Mouse (Mus musculus): ENCODE measurements around the gene Obscn. TPM values are rescaled to one million over a fixed set of nuclear protein-coding genes. Genes with fewer than 3 reads are reported as not detected.

Gene Obscn
- polyA plus RNA-seq, 1 experiment from 2014 or later, result 39.2 TPM

DNA sequence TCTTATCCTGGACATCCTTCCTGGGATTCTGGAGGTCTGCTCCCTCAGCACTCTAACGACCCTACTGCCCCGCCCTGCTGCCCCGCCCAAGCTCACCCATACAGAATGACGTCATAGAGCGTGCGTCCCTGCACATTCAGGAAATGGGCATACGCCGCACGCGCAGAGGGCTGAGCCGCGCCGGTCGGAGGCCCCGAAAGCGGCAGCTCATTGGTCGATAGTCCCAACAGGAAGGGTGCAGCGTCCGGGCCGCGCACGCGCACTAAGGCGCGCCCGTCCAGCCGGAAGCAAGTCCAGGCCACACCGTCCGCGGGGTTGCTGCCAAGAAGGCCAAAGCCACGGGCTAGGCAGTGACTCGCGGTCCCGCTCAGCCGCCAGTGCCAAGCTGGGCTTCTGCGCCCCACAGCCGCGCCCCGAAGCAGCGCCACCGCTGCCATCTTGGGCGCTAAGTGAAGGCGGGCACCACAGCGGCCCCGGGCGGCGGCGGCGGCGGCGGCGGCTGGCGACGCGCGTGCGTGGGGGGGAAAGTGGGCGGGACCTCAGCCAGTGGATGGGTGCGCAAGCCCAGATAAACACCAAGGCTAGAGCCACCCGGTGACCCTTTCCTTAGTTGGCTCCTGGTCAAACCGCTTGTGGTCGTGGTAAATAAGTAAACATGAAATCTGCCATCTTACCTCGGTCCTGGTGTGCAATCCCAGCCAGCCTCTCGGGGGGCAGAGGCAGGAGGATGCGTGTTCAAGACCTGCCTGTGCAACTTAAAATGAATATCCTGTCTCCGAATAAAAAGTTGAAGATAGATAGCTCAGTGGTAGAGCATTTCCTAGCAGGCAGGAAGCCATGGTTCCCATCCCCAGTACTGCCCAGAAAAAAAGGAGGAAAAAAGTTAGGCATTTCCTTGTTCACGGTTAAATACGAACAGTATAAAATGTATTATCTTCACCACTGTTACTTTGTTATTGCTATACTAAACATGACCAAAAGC, 27.3 kb upstream of the Obscn start, which contains the start of gene Iba57:
Gene Iba57 (minus strand): TSS at position 485 of the 982 bp plus-strand sequence.
- Histone ChIP-seq H3K9ac (peak within 1 kb of the TSS; percentile 93), H3K4me3 (peak within 1 kb of the TSS; percentile 86), H3K27me3 (replicated peaks) (no peaks in the 10 kb centered on the region), H3K4me1 (replicated peaks) (peaks cover 31% of the 10 kb centered on the region), H3K4me2 (peak within 1 kb of the TSS; percentile 67), H3K27ac (ENCODE audit: poor library complexity, severe bottlenecking) (peak within 1 kb of the TSS; percentile 100), H3K36me3 (peaks cover 10% of the 10 kb centered on the region), H3K9me3 (replicated peaks) (no peaks in the 10 kb centered on the region)
- 2% methylated on average over 68 of the region's 68 CpGs for WGBS
- ATAC-seq (ENCODE audit: insufficient number of reproducible peaks, low FRiP score), result peak; percentile 98

DNA sequence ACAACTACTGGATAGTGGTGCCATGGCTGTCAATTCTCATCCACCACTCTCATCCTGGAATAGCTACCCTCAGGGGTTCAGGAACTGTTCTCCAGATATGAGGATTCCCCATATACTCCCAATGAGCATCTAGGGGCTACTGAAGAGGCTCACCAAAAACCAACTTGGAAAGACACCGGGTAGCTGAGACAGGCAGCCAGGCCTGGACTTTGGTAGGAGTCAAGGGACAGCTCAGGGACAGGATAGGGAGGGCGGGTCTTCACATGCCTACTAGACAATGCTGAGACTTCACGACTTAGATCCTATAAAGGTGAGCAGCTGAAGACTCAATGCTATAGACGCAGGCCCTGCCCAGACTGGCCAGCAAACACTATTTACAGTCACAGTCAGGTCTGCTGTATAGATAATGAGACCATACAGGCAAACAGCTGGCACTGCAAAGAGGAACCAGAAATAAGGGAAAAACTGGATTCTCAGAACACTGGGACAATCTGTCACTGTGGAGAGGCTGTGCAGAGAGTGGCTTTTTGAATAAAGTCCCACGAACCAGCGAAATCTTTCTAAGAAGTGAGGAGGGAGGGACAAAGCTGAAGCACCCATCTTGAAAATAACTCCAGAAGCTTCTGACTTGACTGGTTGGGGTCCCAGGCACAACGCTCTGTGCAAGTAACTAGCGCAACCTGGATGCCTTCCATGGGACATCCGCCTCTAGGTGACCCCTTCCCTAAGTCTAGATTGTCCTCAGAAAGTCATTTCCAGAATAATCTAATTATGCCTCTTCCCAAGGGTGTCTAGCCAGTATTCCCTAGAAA, 26.4 kb upstream of the Obscn start:
- H3K27me3 ChIP-seq (replicated peaks), result no peaks in the 10 kb centered on the region
- peaks cover 31% of the 10 kb centered on the region for H3K4me1 ChIP-seq (replicated peaks)
- peak overlapping the region; percentile 100 for H3K27ac ChIP-seq (ENCODE audit: poor library complexity, severe bottlenecking)
- WGBS, result 52% methylated on average over 9 of the region's 9 CpGs
- peaks cover 18% of the 10 kb centered on the region for H3K36me3 ChIP-seq
- H3K4me2 ChIP-seq, result peak overlapping the region; percentile 67
- peak overlapping the region; percentile 45 for H3K9ac ChIP-seq
- no peaks in the 10 kb centered on the region for H3K9me3 ChIP-seq (replicated peaks)
- no peak for ATAC-seq (ENCODE audit: insufficient number of reproducible peaks, low FRiP score)
- peak overlapping the region; percentile 86 for H3K4me3 ChIP-seq

DNA sequence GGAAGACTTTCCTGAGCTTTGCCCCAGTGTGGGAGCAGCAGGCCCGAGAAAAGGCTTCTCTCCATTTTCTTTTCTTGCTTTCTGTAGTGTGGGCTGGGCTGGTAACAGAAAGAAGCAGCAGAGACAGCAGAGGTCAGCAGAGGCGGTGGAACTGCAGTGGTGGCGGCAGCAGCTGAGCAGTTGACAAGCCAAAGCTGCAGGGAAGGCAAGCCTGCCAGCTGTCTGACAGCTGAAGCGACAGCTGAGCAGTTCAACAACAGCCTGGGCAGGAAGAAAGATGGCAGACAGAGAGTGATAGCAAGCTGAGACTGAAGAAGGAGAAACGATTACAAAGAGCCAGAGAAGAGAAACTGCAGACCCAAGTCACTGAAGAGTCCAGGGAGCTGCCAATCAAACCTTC, 25.2 kb upstream of the Obscn start:
- Histone ChIP-seq H3K4me1 (replicated peaks) (peaks cover 27% of the 10 kb centered on the region), H3K9me3 (replicated peaks) (no peaks in the 10 kb centered on the region), H3K4me2 (no peak overlapping the region), H3K27me3 (replicated peaks) (no peaks in the 10 kb centered on the region), H3K4me3 (no peak overlapping the region), H3K9ac (no peak overlapping the region), H3K36me3 (peaks cover 30% of the 10 kb centered on the region), H3K27ac (ENCODE audit: poor library complexity, severe bottlenecking) (peak overlapping the region; percentile 51)
- no peak for ATAC-seq (ENCODE audit: insufficient number of reproducible peaks, low FRiP score)
- 49% methylated on average over 5 of the region's 5 CpGs for WGBS

DNA sequence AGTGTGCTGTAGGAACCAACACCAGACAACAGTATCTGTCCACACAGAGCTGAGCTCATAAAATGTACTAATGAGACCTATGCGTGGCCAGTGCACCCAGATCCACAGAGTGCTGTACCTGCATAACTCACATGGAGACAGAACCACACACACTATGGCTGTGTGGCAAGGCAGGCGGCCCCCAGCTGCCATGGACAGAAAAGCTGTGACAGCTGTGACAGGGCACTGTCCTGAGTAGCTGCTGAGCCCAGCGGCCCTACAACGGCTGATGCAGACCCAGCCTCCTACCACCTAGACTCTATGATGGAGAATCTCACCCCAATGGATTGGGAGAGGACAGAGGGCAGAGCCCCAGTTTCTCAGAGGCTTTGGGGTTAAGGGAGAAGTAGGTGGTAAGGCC, 23.4 kb upstream of the Obscn start:
- no peak for ATAC-seq (ENCODE audit: insufficient number of reproducible peaks, low FRiP score)
- Histone ChIP-seq H3K4me2 (no peak overlapping the region), H3K27me3 (replicated peaks) (no peaks in the 10 kb centered on the region), H3K27ac (ENCODE audit: poor library complexity, severe bottlenecking) (no peak overlapping the region), H3K4me3 (no peak overlapping the region), H3K36me3 (peaks cover 39% of the 10 kb centered on the region), H3K9ac (no peak overlapping the region), H3K9me3 (replicated peaks) (no peaks in the 10 kb centered on the region), H3K4me1 (replicated peaks) (peaks cover 28% of the 10 kb centered on the region)
- WGBS, result 89% methylated on average over 4 of the region's 4 CpGs

DNA sequence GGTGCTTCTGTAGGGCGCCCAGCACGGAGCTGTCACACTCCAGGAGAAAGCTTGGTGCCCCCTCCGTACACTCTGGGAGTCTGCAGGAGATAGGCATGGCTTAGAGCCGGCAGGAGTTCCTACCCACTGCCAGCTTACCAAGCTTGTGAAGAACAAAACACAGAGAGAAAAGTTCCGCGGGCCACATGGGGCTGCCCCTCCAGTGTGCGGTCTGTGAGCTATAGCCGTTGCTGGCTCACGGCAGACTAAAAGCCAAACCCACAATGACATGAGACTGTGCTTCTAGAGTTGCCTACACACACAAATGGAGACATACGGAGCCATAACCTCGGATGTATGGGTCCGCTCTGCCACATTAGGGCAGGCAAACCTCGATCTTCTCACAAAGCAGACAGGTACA, 22.9 kb upstream of the Obscn start:
- H3K9me3 ChIP-seq (replicated peaks), result no peaks in the 10 kb centered on the region
- peaks cover 27% of the 10 kb centered on the region for H3K4me1 ChIP-seq (replicated peaks)
- H3K27ac ChIP-seq (ENCODE audit: poor library complexity, severe bottlenecking), result no peak overlapping the region
- no peaks in the 10 kb centered on the region for H3K27me3 ChIP-seq (replicated peaks)
- no peak overlapping the region for H3K4me2 ChIP-seq
- H3K4me3 ChIP-seq, result no peak overlapping the region
- H3K36me3 ChIP-seq, result peaks cover 39% of the 10 kb centered on the region
- WGBS, result 92% methylated on average over 13 of the region's 13 CpGs
- ATAC-seq (ENCODE audit: insufficient number of reproducible peaks, low FRiP score), result no peak
- no peak overlapping the region for H3K9ac ChIP-seq

DNA sequence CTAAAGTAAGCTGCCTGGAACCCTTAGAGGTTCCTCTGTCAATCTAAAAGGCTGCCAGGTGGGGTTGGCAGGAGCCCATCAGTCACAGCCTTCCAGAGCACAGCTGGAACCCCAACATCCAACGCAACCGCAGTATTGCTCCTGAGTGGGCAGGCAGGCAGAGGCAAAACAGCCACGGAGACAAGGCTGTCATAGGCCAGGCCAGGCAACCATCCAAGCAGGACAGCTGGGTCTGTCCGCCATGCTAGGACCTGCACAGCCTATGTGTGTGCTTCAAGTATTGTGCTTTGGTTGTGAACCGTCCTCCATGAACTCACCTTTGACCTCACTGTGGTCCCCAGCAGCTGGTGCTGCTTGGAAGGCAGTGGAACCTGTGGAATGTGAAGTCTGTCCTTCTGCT, 19.7 kb upstream of the Obscn start:
- no peak for ATAC-seq (ENCODE audit: insufficient number of reproducible peaks, low FRiP score)
- no peaks in the 10 kb centered on the region for H3K9me3 ChIP-seq (replicated peaks)

DNA sequence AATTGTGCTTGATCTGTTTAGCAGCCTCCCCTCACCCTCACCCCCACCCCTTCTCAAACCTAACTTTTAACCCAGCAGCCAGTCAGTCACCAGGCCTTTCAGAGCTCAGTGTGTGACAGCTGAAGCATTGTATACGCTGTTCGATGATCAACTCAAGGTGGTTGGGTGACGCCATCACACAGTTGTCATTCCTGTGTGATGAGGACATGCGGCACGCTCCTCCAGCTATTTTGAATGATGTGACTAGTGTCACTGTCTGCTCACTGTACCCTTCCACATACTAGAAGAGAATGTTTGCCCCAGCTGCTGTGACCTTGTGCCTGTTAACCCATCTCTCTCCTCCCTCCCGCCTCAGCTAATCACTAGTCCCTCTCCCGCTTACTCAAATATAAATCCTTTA, 18.0 kb upstream of the Obscn start:
- ATAC-seq (ENCODE audit: insufficient number of reproducible peaks, low FRiP score), result peak; percentile 61; the same call in 1 of the 2 replicates
- Histone ChIP-seq H3K9ac (no peak overlapping the region), H3K36me3 (peaks cover 33% of the 10 kb centered on the region), H3K9me3 (replicated peaks) (no peaks in the 10 kb centered on the region), H3K4me1 (replicated peaks) (peaks cover 9% of the 10 kb centered on the region; the same call in 1 of the 2 replicates), H3K4me2 (no peak overlapping the region), H3K27me3 (replicated peaks) (no peaks in the 10 kb centered on the region), H3K27ac (ENCODE audit: poor library complexity, severe bottlenecking) (peak overlapping the region; percentile 64), H3K4me3 (no peak overlapping the region)
- 58% methylated on average over 7 of the region's 7 CpGs for WGBS

More for the DNA sequence above, 19.7 kb upstream of the Obscn start:
- 91% methylated on average over 5 of the region's 5 CpGs for WGBS
- H3K4me3 ChIP-seq, result no peak overlapping the region
- H3K4me2 ChIP-seq, result no peak overlapping the region
- no peak overlapping the region for H3K27ac ChIP-seq (ENCODE audit: poor library complexity, severe bottlenecking)
- no peak overlapping the region; the same call in 1 of the 2 replicates for H3K9ac ChIP-seq
- no peaks in the 10 kb centered on the region for H3K27me3 ChIP-seq (replicated peaks)
- H3K36me3 ChIP-seq, result peaks cover 39% of the 10 kb centered on the region
- H3K4me1 ChIP-seq (replicated peaks), result peaks cover 9% of the 10 kb centered on the region; the same call in 1 of the 2 replicates

DNA sequence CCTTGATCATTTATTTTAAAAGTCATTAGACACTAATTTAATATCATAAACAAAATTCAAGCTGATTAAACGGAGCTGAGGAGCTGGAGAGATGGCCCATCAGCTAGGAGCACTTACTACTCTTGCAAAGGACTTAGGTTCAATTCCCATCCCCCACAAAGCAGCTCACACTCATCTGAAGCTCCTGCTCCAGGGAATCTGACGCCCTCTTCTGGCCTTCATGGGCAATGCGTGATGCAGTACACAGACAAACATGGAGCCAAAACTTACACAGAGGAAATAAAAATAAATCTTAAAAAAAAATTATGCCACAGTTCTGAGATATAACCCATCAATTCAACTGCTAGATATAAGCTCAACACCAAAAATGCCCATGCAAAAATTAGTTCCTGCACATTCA, 15.5 kb upstream of the Obscn start:
- H3K27me3 ChIP-seq (replicated peaks), result no peaks in the 10 kb centered on the region
- H3K36me3 ChIP-seq, result peaks cover 12% of the 10 kb centered on the region
- H3K9ac ChIP-seq, result no peak overlapping the region
- H3K4me2 ChIP-seq, result no peak overlapping the region
- no peaks in the 10 kb centered on the region for H3K9me3 ChIP-seq (replicated peaks)
- no peak for ATAC-seq (ENCODE audit: insufficient number of reproducible peaks, low FRiP score)
- peaks cover 9% of the 10 kb centered on the region; the same call in 1 of the 2 replicates for H3K4me1 ChIP-seq (replicated peaks)
- H3K27ac ChIP-seq (ENCODE audit: poor library complexity, severe bottlenecking), result no peak overlapping the region
- H3K4me3 ChIP-seq, result no peak overlapping the region
- WGBS, result 23% methylated on average over 3 of the region's 3 CpGs

DNA sequence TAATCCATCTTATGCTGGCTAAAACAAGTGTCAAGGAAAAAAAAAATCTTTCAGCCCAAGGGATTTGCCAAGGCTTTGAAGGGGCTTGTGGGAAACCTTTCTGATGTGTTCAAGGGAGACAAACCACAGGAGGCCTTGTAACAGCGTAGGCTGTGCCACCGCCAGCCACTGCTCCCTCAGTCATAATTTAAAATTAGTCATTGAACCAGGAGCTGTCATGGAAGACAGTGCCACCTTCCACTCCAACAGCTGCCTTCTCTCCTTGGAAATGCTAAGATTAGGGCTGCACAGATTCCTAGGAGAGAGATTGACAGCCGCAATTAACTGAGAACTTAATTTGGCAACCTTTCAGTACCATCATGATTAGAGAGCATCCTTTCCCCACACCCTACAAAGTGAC, 13.1 kb upstream of the Obscn start:
- Histone ChIP-seq H3K9me3 (replicated peaks) (no peaks in the 10 kb centered on the region), H3K4me2 (no peak overlapping the region), H3K4me1 (replicated peaks) (0 out of 2 replicates have a peak, but pooled peaks cover 3% of the 10 kb centered on the region), H3K4me3 (no peak overlapping the region), H3K36me3 (no peaks in the 10 kb centered on the region), H3K9ac (no peak overlapping the region), H3K27me3 (replicated peaks) (no peaks in the 10 kb centered on the region; the same call in 1 of the 2 replicates), H3K27ac (ENCODE audit: poor library complexity, severe bottlenecking) (no peak overlapping the region)
- 63% methylated on average over 3 of the region's 3 CpGs for WGBS
- ATAC-seq (ENCODE audit: insufficient number of reproducible peaks, low FRiP score), result no peak

DNA sequence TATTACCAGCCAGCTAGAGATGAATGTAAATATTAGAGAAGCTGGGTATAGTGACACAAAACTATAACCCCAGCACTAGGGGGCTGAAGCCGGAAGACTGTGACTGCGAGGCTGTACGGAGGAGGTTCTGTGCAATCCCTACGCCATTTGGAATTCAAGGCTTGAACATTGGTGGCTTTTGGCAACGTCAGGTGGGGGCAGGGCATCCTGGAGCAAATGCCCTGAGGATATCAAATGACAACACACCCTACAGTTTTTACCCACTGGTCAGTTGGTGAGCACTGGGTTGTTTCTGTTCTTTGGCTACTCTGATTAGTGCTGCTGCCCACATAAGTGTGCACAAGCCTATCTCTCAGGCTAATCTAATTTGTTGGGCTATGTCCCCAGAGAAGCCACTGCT, 6.8 kb upstream of the Obscn start:
- peaks cover 32% of the 10 kb centered on the region for H3K4me1 ChIP-seq (replicated peaks)
- no peaks in the 10 kb centered on the region for H3K9me3 ChIP-seq (replicated peaks)
- H3K36me3 ChIP-seq, result no peaks in the 10 kb centered on the region
- ATAC-seq (ENCODE audit: insufficient number of reproducible peaks, low FRiP score), result no peak
- no peak overlapping the region for H3K9ac ChIP-seq
- no peak overlapping the region for H3K4me3 ChIP-seq
- H3K4me2 ChIP-seq, result no peak overlapping the region
- H3K27ac ChIP-seq (ENCODE audit: poor library complexity, severe bottlenecking), result no peak overlapping the region
- WGBS, result 76% methylated on average over 5 of the region's 5 CpGs
- no peaks in the 10 kb centered on the region; the same call in 1 of the 2 replicates for H3K27me3 ChIP-seq (replicated peaks)

All from heart, embryonic 12.5 days (tissue).